Mouse (Mus musculus) frontal cortex, adult (tissue): ENCODE data around the gene Itpr2.

Experiments used
- ATAC-seq: cut with Nextera tagmentation; 2 replicates; pipeline ENCODE4 v1.9.2; 2017; ENCODE audit warnings: mild to moderate bottlenecking, moderate library complexity, mixed read lengths; ENCODE audit not compliant: low TSS enrichment

The Itpr2 gene

DNA sequence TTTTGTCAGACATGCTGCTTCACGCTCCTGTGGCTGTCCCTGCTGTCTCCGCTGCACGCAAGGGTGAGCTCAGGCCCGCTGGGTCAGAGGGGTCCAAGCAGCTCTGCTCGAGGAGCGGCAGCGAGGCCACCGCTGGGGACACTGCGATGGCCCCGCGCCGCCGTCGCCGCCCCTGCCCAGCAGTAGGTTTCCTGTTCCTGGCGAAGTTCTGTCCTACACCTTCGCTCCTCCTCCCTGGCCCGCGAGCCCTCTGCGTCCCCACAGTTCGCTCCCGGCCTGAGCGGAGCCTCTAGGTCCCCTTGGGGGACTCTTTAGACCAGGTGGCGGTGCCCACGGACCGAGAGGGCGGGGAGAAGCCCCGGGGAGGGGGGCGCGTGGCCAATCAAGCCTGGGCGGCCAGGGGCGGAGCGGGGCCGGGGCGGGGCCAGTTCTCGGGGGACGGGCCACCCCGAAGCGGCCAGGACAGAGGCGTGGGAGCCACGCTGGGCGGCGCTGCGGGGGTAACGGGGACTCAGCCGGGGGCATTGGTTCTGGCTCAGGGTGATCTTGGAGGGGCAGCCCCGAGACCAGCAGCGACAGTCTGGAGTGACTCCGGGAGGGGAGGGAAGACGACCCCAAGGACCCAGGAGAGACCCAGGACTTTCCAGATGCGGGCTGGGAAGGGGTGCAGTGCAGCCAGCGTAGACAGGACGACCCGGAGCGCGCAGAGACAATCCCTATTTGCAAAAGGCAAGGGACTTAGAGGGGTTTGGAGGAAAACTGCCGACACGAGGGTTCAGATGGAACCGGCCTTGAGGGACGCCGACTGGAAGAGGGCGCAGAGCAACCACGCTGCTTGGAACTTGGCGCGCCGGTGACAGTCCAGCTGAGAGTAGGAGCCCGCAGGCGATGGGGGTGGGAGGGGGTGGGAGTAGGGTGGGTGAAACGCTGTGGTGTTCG lies at the start of gene Itpr2:
Gene Itpr2 (minus strand): TSS at position 358 of the 939 bp plus-strand sequence.
- peak; percentile 84 for ATAC-seq

DNA sequence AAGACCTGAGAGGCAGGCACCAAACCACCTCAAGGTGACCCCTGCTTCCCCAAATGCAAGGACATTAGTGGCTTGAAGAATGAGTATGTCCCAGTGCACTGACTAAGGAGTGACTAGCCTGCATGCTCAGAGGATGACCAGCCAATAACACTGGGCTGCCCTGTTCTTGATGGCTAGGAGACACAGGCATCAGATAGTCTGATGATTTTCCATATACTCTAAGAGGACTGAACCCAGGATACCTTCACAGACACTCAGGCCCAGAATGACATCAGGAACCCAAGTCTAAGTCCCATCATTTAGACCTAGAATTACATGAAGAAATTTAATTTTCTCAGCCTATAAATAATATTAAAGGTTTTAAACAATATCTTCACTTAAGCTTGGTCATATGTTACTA lies 49.3 kb upstream of the Itpr2 start:
- ATAC-seq: no peak

DNA sequence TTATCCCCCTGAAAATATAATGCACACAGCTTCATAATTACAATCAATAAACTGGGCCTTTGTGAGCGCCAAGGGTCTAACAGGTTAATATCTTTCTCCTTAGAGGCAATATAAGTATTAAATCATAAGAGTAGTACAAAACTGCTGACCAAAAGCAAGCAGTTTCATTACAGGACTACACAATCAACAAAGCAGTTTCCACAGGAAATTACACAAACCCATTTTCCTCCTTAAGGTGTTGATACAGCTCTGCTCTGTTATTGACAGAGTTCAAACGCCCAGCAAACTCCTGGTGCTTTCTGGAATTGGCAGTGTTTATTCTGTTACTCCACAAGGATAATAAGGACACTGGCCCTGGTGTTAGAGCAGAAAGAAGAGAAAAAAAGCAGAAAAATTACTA lies 48.4 kb upstream of the Itpr2 start:
- no peak for ATAC-seq

DNA sequence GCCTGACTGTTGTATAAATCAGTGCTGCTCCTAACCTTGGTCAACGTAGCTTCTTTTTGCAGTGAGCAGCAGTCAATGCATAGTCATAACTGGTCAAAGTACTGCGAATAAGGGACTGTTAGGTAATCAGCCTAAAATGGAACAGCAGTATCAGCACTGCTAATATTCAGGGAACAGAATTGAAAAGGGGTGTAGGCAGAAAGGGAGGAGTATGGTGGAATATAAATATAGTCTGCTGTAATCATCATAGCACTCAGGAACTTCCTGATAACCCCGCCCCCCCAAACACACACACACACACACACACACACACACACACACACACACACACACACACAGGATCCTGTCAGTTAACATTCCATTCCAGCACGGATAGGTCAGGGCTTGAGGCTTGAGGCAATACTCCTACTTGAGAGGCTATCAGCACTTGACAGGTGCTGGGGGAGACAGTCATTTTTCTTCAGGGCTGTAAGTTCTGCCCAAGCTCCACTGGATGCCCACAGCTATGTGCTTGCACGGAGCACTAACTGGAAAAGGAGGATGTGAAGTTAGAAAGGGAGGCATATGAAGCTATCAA lies 43.4 kb upstream of the Itpr2 start:
- 0 out of 2 replicates have a peak, but pooled peaks have one; percentile 25 for ATAC-seq

DNA sequence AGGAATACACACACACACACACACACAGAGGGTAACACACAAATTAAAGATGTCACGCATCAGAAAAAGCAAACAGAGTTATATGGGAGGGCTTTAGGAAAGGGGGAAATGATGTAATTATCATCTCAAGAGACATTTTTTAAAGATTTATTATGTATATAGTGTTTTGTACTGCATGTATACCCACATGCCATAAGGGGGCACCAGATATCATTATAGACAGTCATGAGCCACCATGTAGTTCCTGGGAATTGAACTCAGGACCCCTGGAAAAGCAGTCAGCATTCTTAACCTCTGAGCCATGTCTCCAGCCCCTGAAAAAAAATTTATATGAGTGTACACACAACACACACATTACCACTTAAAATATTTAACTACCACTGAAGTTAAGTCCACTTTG lies 42.6 kb upstream of the Itpr2 start:
- 0 out of 2 replicates have a peak, but pooled peaks have one; percentile 39 for ATAC-seq

DNA sequence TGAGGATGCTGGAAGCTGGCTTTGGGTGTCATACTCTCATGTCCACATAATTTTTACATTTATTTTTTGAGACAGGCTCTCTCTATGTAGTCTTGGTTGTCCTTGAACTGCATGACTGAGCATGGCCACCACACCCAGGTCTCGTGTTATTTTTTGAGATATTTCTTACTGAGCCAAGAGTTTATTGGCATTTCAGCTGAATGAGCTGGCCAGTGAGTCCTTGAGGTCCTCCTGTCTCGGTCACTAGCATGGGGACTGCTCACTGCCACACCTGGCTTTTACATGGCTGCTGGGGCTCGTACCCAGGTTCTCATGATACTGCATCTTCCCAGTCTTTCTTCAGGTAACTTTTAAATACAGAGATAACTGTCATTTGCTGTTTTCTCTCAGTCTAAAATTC lies 38.4 kb upstream of the Itpr2 start:
- no peak for ATAC-seq

DNA sequence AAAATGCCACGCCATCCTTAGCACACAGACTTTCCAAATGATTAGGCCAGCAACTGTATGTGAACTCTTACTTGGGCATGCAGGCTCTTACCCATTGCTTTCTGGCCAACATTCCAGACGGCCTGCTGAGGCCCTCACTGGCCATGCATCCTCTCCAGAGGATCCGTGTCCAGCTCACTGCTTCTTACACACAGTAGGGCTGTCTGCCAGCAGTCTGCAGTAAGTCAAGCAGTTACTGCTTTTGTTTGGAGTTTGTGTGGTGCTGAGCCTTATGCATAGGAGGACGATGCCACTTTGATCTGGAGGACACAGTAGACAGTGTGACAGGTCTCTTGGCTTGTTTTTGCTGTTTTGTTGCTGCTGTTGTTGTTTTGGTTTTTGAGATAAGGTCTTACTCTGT lies 36.6 kb upstream of the Itpr2 start:
- no peak for ATAC-seq

DNA sequence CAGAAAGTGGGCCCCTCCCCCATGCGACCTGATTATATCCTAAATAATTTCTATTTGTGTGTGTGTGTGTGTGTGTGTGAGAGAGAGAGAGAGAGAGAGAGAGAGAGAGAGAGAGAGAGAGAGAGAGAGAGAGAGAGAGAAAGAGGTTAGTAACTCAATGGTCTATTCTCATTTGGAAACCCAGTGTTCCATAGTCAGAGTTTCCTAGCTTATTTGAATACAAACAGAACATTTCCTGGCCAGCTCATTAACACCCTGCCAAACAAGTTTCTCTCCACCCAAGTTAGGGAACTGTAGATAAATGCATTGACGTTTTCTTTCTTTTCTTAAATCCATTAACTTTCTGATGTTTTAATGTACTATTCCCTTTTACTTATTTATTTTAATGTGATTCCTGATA lies 36.0 kb upstream of the Itpr2 start:
- ATAC-seq: no peak

DNA sequence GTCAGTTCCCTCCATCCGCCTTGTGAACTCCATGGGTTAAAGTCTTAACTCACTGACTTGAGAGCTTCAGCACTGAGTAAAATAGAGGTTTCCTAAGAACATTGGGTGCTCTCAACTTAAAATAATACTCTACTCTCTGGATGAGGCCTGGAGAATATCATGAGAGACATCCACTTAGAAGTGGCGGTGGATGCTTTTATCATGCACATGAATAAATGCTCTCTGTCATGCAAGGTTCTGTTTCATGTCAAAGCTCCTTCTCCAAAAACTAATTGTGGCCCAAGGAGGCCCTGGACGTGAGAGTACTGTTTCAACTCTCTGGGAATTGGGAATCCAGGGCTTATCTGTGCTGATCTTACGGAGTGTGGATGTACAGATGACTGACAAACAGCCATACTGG lies 35.1 kb upstream of the Itpr2 start:
- no peak for ATAC-seq

DNA sequence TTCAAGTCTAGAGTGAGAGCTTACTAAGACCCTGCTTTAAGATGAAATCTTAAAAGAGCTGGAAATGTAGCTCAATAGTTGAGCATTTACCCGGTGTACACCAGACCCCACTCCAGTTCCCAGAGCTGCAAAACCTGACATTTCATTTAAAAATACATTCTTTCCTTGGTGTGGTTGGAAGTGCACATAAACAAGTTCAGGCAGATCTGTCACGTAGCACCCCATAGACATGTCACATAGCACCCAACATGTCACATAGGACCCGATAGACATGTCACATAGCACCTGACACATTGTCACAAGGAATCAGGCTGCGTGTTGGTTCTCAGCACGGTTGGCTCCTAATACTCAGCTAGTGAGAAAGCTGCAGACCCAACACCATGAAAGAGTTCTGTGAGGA lies 33.5 kb upstream of the Itpr2 start:
- no peak for ATAC-seq

DNA sequence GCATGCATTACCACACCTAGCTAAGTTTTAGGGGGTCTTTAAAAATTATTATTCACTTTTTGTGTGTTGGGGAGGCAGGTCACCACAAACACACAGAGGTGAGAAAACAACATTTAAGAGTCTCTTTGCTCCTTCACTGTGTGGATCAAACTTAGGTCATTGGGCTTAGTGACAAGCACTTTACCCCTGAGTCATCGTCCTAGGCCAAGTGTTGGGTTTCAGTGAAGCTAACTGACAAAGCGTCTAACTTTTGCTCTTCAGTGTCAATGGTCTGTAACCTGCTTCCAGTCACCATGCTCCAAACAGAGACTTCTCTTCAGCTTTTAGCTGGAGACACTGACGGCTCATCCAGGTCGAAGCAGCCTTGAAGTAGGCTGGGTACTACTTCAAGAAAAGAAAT lies 31.1 kb upstream of the Itpr2 start:
- ATAC-seq: no peak

DNA sequence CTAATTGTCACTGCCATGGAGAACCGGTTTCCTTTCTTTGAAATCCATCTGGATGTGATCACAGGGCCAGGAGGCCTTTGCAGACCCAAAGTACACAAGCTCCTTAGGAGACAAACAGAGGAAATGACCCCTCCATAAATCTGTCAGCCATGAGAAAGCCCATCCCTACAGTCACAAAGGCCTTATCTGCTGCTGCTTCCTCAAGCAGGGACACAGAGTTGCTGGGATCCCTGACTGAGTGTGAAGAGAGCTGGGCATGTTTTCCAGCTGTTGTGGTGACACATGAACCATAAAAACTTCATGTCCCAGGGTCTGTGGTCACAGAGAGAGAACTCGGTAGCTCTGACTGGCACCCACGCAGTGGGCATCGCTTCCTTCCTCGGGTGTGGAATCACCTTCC lies 28.7 kb upstream of the Itpr2 start:
- no peak for ATAC-seq

DNA sequence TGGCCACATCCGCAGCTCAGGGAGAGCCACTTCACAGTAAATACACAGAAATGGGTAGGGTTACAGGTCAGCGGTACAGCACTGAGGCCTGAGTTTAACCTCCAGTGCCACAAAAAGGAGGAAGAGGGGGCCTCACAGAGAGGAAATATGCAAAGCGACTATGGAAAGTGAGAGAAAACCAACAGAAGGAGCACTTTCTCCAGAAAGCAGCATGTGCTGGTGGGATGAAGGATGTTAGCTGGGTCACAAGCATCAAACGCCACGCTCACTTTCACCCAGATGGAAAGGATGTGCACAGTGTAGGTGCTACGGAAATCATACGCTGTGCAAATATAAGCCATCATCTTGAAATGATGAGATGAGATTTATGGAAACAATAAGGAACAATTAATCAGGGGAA lies 28.3 kb upstream of the Itpr2 start:
- no peak for ATAC-seq

DNA sequence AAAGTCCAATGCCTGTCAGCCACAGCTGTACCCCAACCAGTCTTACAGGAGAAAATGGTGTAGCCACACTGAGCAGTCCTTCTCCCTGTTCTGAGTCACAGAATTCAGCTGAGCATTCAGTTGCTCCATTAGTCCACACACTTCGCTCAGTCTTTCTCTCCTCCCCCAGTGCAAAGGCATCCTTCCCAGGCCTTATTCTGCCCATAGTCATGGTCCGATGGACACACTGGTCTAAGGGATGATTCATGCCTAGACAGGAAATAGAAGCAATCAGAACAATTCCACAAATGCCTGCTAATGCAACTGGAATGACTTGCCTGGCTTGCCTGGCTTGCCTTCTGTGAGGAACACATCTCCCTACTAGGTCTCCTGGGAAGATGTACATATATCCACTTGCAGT lies 25.5 kb upstream of the Itpr2 start:
- ATAC-seq: no peak

DNA sequence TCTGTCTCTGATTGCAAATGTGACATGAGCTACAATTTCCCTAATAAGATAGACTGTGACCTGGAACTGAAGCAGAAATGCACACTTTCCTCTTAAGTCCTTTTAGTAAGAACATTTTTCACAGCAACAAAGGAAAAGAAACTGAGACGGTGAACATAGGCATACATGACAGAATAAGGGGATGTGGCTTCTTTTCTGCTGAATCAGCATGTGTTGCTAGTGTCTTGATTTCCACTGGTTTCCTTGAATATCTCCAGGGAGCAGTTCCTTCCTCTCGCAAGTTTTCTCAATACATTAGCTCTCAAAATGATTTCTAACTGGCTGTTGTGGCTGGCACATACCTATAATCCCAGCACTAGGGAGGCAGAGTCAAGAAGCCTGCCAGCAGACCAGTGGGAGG lies 23.5 kb upstream of the Itpr2 start:
- no peak for ATAC-seq

DNA sequence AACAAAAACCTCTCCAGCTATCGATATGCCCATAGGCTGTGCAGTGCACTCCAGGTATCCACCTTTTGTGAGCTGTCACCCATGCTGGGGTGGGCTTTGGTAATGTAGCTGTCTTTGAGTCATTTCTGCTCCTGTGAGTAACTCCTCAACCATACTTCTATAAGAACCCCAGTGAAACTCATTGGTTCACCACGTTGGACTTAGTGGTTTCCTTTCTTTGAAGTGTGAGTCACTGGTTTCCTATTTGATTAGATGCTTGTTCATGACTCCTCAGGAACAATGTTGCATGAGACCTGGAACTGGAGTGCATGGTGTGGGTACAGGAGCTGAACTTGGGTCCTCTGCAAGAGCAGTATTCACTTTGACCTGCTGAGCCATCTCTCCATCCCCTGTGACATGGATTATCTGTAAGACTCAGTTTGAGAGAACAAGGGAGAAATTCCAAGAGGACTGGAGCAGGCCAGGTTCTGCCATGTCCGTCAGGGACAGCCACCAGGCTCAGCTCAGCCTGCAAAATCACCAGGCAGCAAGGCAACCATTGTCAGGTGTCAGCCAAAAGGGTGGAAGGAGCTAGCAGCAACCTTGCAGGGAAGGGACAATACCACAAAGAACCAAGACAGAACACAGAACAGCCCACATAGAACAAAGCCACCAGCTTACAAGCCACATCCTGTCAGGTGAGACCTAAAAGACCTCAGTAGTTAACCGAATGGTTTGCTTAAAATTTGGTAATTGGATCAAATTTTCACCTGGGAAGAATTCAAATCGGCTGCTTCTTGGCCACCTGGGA lies 19.6 kb upstream of the Itpr2 start:
- no peak for ATAC-seq

DNA sequence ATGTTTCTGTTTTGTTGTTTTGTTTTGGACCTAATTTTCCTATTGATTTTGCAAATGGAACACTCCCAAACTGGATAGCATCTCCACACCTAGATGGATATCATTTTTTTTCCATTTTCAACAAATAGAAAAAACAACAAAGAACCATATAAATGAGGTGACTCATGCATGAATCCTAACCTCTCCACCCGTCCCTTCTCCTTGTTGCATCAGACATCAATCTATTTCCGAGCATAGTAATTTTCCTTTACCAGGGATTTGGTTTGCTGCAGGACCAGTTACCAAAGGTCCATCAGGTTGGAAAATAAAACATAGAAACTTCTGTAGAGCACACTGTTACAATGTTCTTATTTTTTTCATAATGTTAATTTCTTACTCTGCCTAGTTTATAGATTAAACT lies 17.0 kb upstream of the Itpr2 start:
- no peak for ATAC-seq

DNA sequence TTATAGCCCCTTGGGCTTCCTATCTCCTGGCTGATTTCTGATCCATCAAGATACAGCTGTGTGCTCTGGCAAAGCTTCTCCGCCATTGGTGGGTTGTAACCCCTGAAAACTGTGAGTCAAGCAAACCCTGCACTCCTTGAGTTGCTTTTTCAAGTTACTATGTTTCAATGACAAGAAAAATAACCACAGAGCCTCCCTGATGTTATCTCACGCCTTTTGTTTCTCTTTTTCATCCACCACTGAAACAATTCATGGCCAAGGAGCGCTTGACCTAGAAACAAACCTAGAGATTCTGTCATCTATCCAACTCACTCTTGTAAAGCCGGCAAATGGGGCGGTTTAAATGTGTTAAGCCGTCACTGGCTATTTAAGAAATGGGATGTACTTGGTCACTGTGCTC lies 13.9 kb upstream of the Itpr2 start:
- no peak for ATAC-seq

DNA sequence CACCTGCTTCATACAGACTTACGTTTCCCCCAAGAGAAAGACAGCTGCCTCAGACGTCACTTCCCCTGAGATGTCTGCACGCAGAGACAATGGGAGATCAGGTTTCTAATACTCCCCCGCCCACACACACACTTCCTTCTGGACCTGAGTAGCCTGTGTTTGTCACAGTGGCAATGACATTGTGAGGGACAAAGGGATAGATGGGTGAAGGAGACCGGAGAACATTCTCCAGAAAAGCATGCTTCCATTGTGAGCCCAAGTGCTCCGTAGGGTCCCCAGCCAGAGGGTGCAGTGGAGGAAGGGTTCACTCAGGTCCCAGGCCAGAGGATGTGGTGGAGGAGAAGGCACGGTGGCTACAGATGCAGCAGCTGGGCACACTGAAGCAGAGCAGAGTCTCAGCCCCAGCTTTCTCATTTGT lies 12.5 kb upstream of the Itpr2 start:
- ATAC-seq: no peak

DNA sequence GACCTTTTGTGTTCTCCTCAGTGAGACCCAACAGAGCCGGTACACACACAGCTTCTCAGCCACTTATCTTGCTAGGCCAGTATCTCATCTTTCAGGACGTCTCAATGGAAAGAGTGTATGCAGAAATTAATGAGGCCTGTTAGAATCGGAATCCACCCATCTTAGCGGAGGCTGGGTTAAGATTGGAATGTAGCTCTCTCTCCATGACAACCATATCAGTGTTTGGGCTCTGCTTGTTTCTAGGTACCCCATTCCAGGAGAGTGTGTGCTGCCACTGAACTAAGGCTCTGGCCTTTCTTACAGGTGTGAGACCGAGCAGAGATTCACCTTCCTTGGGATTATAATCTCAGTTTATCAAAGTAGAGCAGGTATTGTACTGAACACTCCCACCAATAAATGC lies 11.9 kb upstream of the Itpr2 start:
- no peak for ATAC-seq

DNA sequence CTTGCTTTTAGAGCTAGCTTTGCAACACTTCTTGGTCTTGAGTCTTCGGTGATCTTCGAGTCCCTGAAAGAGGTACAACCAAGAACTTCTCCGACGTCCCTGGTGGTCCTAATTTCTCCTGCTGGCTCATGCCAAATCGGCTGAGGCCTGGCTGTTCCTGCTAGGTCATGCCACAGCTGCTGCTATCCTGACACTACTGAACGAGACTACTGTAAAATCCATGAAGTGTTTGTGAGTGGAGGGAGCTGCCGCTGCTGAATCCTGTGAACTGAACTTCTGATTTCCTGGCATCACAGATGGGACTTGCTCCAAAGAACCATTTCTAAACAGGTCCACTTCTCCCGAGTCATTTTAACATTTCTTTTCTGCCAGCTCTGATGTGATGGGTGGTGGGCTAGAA lies 11.4 kb upstream of the Itpr2 start:
- ATAC-seq: no peak

DNA sequence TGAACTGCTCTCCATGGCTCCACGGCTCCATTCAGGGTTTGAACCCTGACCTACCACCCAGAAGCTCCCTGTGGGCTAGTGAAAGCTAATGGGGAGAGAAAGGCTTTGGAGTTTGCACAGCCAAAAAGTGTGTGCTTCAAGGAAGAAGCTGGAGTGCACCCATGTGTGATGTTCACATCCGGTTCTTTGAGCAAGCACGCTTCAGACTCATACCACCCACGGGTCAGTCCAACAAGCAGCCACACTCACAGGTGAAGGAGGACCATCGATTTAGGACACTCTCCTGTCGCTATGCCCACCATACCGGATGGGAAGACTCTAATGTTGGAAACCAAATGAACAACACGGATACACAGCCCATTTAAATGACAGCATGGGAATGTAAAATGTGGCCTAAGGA lies 9.5 kb upstream of the Itpr2 start:
- no peak for ATAC-seq

DNA sequence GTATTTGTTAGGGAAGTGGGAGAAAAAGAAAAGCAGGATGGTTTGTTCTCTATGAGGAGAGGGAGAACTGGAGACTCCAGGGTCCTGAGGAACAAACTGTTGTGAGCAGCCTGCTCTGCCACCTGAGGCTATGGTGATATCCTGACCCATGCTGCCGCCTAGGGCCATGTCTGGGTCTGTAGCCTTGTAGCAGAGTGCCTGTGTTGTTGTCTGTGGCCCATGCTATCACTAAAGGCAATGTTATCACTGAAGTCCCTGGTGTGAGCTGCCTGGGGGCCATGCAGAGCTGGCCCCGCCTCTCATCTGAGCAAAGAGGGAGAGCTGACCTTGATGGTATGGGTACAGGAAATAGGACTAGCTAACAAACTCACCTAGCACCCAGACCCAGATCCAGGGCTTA lies 7.9 kb upstream of the Itpr2 start:
- ATAC-seq: no peak
